ENCODE assay signal across 8 mouse cellular contexts in genomic region chr8:46471926-46472485, GRCm38 (mm10). TPM values are rescaled to one million over a fixed set of nuclear protein-coding genes. Genes with fewer than 3 reads are reported as not detected.
A peak's percentile ranks its signal among the peaks of the same experiment; 100 is the strongest.
DNase-seq lines count a peak whose midpoint lies in the region; ATAC-seq lines count a peak whose summit lies in the region.

No protein-coding gene starts in this region.

- ATAC-seq in heart, embryonic 15.5 days (replicated peaks; ENCODE audit: insufficient number of reproducible peaks, insufficient read depth, low FRiP score, low read depth) = no peak
- no peak for ATAC-seq in midbrain, embryonic 11.5 days (ENCODE audit: low FRiP score)

- no peak for DNase-seq in heart, adult 8-10 months (ENCODE audit: low spot score)
- DNase-seq in MN1 (ENCODE audit: low spot score) = peak; percentile 35
- no peak for DNase-seq in hindbrain, embryonic 10.5 days (ENCODE audit: low spot score)
- DNase-seq in midbrain, embryonic 11.5 days (ENCODE audit: low spot score, missing footprints) = no peak
- DNase-seq in ovary, postnatal 14 days (ENCODE audit: low spot score) = no peak
- DNase-seq in cerebellum, adult 8-10 months = no peak
- DNase-seq in ovary, postnatal 36 days (ENCODE audit: low spot score) = no peak

- peak overlapping the region; percentile 93; the same call in 1 of the 2 replicates for H3K27ac ChIP-seq in heart, embryonic 15.5 days
- H3K27ac ChIP-seq in hindbrain, embryonic 10.5 days = no peak overlapping the region
- no peak overlapping the region for H3K27ac ChIP-seq in midbrain, embryonic 11.5 days (ENCODE audit: low read depth, low read length)

- no peaks in the 10 kb centered on the region for H3K36me3 ChIP-seq in heart, embryonic 15.5 days
- H3K36me3 ChIP-seq in hindbrain, embryonic 10.5 days = no peaks in the 10 kb centered on the region
- H3K36me3 ChIP-seq in midbrain, embryonic 11.5 days (ENCODE audit: control insufficient read depth, insufficient read depth, low read length) = no peaks in the 10 kb centered on the region

- no peaks in the 10 kb centered on the region for H3K9me3 ChIP-seq in heart, embryonic 15.5 days (replicated peaks)
- H3K9me3 ChIP-seq in hindbrain, embryonic 10.5 days = no peaks in the 10 kb centered on the region
- no peaks in the 10 kb centered on the region for H3K9me3 ChIP-seq in midbrain, embryonic 11.5 days (ENCODE audit: control insufficient read depth, low read length)

- H3K4me2 ChIP-seq in heart, embryonic 15.5 days = peak overlapping the region; percentile 90
- peak overlapping the region; percentile 99 for H3K4me2 ChIP-seq in midbrain, embryonic 11.5 days

- 28% methylated on average over 9 of the region's 9 CpGs for WGBS in heart, embryonic 15.5 days
- WGBS in hindbrain, embryonic 10.5 days = 44% methylated on average over 9 of the region's 9 CpGs
- 42% methylated on average over 9 of the region's 9 CpGs for WGBS in midbrain, embryonic 11.5 days

- no peaks in the 10 kb centered on the region for H3K27me3 ChIP-seq in heart, embryonic 15.5 days
- peaks cover 17% of the 10 kb centered on the region for H3K27me3 ChIP-seq in hindbrain, embryonic 10.5 days (ENCODE audit: insufficient read depth, poor library complexity, severe bottlenecking)
- no peaks in the 10 kb centered on the region for H3K27me3 ChIP-seq in midbrain, embryonic 11.5 days (ENCODE audit: control insufficient read depth, insufficient read depth, low read length)

- H3K4me1 ChIP-seq in heart, embryonic 15.5 days (replicated peaks) = peaks cover 14% of the 10 kb centered on the region
- peaks cover 10% of the 10 kb centered on the region for H3K4me1 ChIP-seq in hindbrain, embryonic 10.5 days (replicated peaks)
- no peaks in the 10 kb centered on the region for H3K4me1 ChIP-seq in midbrain, embryonic 11.5 days (ENCODE audit: control insufficient read depth, insufficient read depth, low read length)

- peak overlapping the region; percentile 90 for H3K9ac ChIP-seq in heart, embryonic 15.5 days
- peak overlapping the region; percentile 83 for H3K9ac ChIP-seq in midbrain, embryonic 11.5 days (ENCODE audit: low read length)

- peak overlapping the region; percentile 84 for H3K4me3 ChIP-seq in heart, embryonic 15.5 days
- peak overlapping the region; percentile 91 for H3K4me3 ChIP-seq in hindbrain, embryonic 10.5 days
- peak overlapping the region; percentile 73 for H3K4me3 ChIP-seq in midbrain, embryonic 11.5 days (ENCODE audit: low read depth, low read length)

RNA-seq across cellular contexts. Expression of gene Acsl1, which starts 1.2 kb away (rescaled TPM):
- 53.7 and 59.9 TPM in 2 replicates for polyA plus RNA-seq in heart, embryonic 15.5 days (2015; fragmentation: Nextera tagmentation; extraction: Ambion mirVana)
- 100 to 1,000 TPM; 930 to 978 (median 952) TPM for total RNA-seq in heart, adult 8-10 months (2022)
- polyA plus RNA-seq in hindbrain, embryonic 10.5 days (2016; fragmentation: Nextera tagmentation; extraction: Ambion mirVana) = 7.3 and 9.8 TPM in 2 replicates
- polyA plus RNA-seq in midbrain, embryonic 11.5 days (2014; fragmentation: Nextera tagmentation; extraction: Ambion mirVana) = 9.0 and 9.6 TPM in 2 replicates
